Mouse (Mus musculus) hindbrain, embryonic 15.5 days (tissue): Measurements from ENCODE around the gene 1700008O03Rik. TPM values are rescaled to one million over a fixed set of nuclear protein-coding genes. Genes with fewer than 3 reads are reported as not detected.

Experiments
- ATAC-seq: fragments of 200-750 bp; cut with Nextera tagmentation; 2 replicates; pipeline ENCODE4 v1.8.0; 2017; ENCODE audit warnings: low read depth, moderate number of reproducible peaks, moderate TSS enrichment; ENCODE audit not compliant: low FRiP score
- H3K27ac ChIP-seq: fragments of 300-500 bp; sonication (generic); replicated peaks from 2 replicates; pipeline ENCODE4 v1.5.1; 2015; ENCODE audit warnings: mild to moderate bottlenecking, inconsistent platforms
- H3K27me3 ChIP-seq: fragments of 300-500 bp; sonication (generic); 2 replicates; pipeline ENCODE4 v1.6.1; 2015; ENCODE audit warnings: control low read depth, inconsistent platforms
- H3K36me3 ChIP-seq: fragments of 300-500 bp; sonication (generic); 2 replicates; pipeline ENCODE4 v1.6.1; 2015; ENCODE audit warnings: control low read depth, inconsistent platforms
- H3K4me1 ChIP-seq: fragments of 300-500 bp; sonication (generic); replicated peaks from 2 replicates; pipeline ENCODE4 v1.6.1; 2015; ENCODE audit warnings: control low read depth, inconsistent platforms
- H3K4me2 ChIP-seq: fragments of 300-500 bp; sonication (generic); 2 replicates; pipeline ENCODE4 v1.6.1; 2015; ENCODE audit warnings: moderate library complexity, mild to moderate bottlenecking, inconsistent platforms
- H3K4me3 ChIP-seq: fragments of 300-500 bp; sonication (generic); 2 replicates; pipeline ENCODE4 v1.5.1; 2015; ENCODE audit warnings: mild to moderate bottlenecking, inconsistent platforms
- H3K9ac ChIP-seq: fragments of 300-500 bp; sonication (generic); 2 replicates; pipeline ENCODE4 v1.6.1; 2015; ENCODE audit warnings: inconsistent platforms
- H3K9me3 ChIP-seq: fragments of 300-500 bp; sonication (generic); 2 replicates; pipeline ENCODE4 v1.6.1; 2016; ENCODE audit warnings: control low read depth, inconsistent platforms
- WGBS: fragments of 180-500 bp; shearing (Covaris S2); methylation state at CpG from one replicate; pipeline ENCODE4 v1.1.7; 2015; 5-methylcytosine and 5-hydroxymethylcytosine counted together
- polyA plus RNA-seq: library from polyadenylated mRNA; unstranded; fragments of >200 nt; fragmentation: Nextera tagmentation; extraction: Ambion mirVana; gene quantifications from 2 replicates; pipeline ENCODE4 v1.2.1, GENCODE M21; 2015

1700008O03Rik gene
- polyA plus RNA-seq, 1 experiment from 2014 or later: 2.8 TPM

DNA sequence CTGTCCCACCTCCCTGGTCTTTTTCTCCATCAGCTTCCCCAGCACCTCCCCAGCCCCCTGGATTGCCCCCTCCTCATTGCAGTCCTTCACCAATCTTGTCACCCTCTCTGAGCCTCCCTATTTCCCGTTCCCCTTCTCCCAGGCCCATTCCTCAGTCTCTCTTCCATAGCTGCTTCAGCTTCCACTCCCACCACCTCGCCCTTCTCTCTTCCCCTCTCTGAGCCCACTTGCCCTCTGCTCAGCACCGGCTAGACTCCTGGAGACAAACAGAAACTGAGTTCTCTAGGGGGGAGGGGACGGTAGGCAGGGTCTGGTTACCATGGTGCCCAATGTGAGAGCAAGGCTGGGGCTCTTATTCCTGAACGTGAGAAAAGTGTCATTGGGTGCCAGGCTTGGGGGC is 10.9 kb downstream of the 1700008O03Rik start:
- peak overlapping the region; percentile 53 for H3K9ac ChIP-seq
- peak overlapping the region; percentile 82 for H3K4me2 ChIP-seq
- ATAC-seq: peak; percentile 25; the same call in 1 of the 2 replicates
- H3K27me3 ChIP-seq: no peaks in the 10 kb centered on the region
- H3K9me3 ChIP-seq: no peaks in the 10 kb centered on the region
- peak overlapping the region; percentile 79 for H3K27ac ChIP-seq
- peak overlapping the region; percentile 52 for H3K4me3 ChIP-seq
- 1% methylated on average over 5 of the region's 5 CpGs for WGBS
- no peaks in the 10 kb centered on the region for H3K36me3 ChIP-seq
- H3K4me1 ChIP-seq: peaks cover 14% of the 10 kb centered on the region

DNA sequence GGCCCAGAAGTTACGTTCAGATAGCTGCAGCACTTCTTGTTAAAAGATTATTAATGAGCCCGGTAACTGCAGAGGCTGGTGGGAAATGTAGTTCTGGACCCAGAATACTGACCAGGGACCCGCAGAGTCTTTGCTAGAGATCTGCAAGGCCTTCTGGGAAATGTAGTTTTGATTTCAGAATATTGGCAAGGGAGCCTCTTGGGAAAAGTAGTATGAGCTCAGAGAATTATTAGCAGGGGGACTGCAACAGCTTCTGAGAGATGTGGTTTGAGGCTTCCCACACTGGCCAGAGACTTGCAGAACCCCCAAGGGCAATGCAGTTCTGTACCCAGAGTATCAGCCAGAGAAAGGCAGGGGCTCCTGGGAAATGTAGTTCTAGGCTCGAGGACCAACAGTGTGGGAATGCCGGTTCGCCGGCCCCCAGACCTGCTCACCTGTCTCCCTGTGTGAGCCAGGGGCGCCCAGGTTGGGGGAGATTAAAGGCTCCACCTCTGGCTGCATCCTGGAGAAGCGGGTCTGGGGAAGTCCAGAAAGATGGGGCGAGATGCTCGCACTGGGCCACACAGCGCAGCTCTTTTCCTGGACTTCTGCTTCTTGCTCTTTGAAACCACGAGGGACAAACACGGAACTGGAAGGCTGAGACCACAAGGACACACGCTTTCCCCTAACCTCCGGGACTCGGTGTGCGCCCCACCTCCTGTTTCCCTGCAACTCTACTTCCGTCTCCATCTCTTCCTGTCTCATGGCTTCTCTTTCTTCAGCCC is 11.5 kb downstream of the 1700008O03Rik start:
- Histone ChIP-seq H3K36me3 (no peaks in the 10 kb centered on the region), H3K4me2 (peak overlapping the region; percentile 82), H3K9me3 (no peaks in the 10 kb centered on the region), H3K9ac (peak overlapping the region; percentile 53), H3K4me1 (peaks cover 14% of the 10 kb centered on the region), H3K4me3 (peak overlapping the region; percentile 52), H3K27me3 (no peaks in the 10 kb centered on the region), H3K27ac (peak overlapping the region; percentile 79)
- WGBS: under 1% methylated on average over 19 of the region's 19 CpGs
- peak; percentile 91 for ATAC-seq

DNA sequence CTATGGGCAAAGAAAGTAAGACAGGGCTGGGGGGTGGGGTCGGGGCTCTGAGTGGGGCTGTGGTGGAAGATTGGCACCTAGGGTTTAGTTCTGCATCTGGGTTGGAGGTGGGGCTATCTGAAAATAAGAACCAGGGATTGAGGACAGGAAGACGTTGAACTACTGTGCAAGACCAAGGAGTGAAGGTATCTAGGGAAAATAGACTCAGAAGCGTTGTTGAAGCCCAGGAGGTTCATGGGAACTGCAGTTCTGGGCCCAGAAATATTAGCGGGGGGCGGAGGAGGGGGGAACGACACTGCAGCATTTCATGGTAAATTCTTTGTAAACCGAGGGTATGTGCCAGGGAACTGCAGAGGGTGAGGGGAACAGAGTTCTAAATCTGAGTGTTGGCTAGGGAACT is 12.2 kb downstream of the 1700008O03Rik start:
- ATAC-seq: no peak; the same call in 1 of the 2 replicates
- no peaks in the 10 kb centered on the region for H3K9me3 ChIP-seq
- peak overlapping the region; percentile 52 for H3K4me3 ChIP-seq
- H3K36me3 ChIP-seq: no peaks in the 10 kb centered on the region
- peaks cover 14% of the 10 kb centered on the region for H3K4me1 ChIP-seq
- peak overlapping the region; percentile 82 for H3K4me2 ChIP-seq
- peak overlapping the region; percentile 33 for H3K9ac ChIP-seq
- no peaks in the 10 kb centered on the region for H3K27me3 ChIP-seq
- H3K27ac ChIP-seq: peak overlapping the region; percentile 45; the same call in 1 of the 2 replicates
- WGBS: 17% methylated on average over 7 of the region's 7 CpGs

DNA sequence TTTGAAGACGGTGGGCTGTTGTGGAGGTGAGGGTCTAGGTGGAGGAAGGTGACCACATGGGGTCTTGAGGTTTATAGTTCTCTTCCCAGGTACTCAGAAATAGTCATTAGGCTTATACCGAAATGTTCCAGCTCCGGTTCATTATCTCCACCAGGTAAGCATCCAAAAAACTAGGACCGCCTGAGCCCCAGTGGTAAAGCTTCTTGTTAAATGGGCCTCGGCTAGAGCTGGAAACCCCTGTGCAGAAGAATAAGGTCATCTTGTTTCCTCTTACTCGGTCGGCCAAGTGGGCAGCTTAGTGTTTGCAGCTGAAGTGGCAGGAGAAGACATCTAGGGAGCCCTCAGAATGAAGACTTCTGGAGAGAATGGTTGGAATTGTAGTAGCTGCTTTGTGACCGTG is 12.9 kb downstream of the 1700008O03Rik start:
- ATAC-seq: no peak

DNA sequence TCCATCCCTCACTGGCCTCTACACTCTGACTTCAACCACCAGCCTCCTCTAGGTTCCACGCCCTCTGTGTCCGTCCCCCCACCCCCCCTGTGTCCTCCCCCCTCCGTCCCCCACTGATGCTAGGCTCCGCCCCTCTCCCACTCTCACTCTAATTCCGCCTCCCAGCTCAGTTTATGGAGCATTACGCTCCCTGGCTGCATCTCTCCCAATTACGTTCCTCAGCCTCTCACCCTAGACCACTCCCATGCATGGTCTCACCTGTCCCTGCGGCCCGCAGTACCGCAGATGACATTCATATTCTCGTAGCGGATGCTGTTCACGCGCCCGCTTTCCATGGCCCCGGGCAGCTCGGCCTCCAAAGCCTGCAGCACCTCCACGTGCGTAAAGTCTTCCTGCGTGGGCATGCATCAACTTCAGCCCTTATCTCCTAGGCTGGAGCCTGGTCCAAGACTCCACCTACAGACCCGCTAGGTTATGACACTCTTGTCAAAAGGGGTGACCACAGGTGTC is 24.8 kb downstream of the 1700008O03Rik start:
- ATAC-seq: peak; percentile 60
- H3K4me2 ChIP-seq: peak overlapping the region; percentile 98
- peak overlapping the region; percentile 69 for H3K9ac ChIP-seq
- peak overlapping the region; percentile 92 for H3K27ac ChIP-seq
- peak overlapping the region; percentile 56 for H3K4me3 ChIP-seq
- H3K9me3 ChIP-seq: no peaks in the 10 kb centered on the region
- H3K36me3 ChIP-seq: no peaks in the 10 kb centered on the region
- 5% methylated on average over 21 of the region's 21 CpGs for WGBS
- peaks cover 35% of the 10 kb centered on the region for H3K4me1 ChIP-seq
- peaks cover 5% of the 10 kb centered on the region; the same call in 1 of the 2 replicates for H3K27me3 ChIP-seq

More for the DNA sequence above, 12.9 kb downstream of the 1700008O03Rik start:
- Histone ChIP-seq H3K27ac (no peak overlapping the region), H3K9me3 (no peaks in the 10 kb centered on the region), H3K4me2 (no peak overlapping the region), H3K4me3 (no peak overlapping the region), H3K4me1 (peaks cover 14% of the 10 kb centered on the region), H3K9ac (no peak overlapping the region), H3K36me3 (no peaks in the 10 kb centered on the region), H3K27me3 (no peaks in the 10 kb centered on the region)
- 93% methylated on average over 8 of the region's 8 CpGs for WGBS

DNA sequence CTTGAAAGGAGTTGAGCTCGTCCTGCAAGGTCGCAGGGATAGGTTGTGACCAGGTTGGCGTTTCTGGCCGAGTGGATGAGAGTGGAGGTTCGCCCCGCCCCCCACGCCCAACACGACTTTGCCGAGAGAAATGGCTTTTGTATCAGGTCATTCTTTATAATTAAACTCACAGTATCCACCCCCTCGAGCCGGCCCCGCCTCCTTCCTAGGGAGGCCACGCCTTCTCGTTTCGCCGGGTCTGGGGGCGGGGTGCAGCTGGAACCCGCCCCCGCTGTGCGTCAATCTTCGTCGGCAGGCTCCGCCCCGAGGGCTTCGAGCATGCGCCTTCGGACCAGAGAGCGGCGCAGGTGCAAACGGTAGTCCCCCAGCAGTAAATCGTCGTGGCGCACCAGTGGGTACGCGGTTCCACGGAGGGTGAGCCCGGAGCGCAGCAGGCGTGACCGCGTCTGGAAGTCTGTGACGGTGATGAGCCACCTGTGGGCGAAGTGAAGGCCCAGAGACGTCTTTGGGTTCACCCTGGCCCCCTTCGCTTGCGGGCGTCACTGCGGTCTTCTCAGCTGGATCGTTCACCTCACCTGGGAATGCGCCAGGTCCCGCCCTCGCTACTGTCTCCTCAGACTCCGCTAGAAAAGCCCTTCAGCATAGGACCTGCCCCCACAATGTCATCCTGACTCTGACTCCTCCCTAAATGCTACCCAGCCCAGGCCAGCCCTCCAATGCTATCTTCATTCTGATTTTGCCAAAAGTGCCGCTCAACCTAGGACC is 25.5 kb downstream of the 1700008O03Rik start:
- Histone ChIP-seq H3K4me3 (peak overlapping the region; percentile 56), H3K9ac (peak overlapping the region; percentile 69), H3K4me1 (peaks cover 35% of the 10 kb centered on the region), H3K4me2 (peak overlapping the region; percentile 98), H3K9me3 (no peaks in the 10 kb centered on the region), H3K27ac (peak overlapping the region; percentile 92), H3K36me3 (0 out of 2 replicates have a peak, but pooled peaks cover 2% of the 10 kb centered on the region), H3K27me3 (peaks cover 5% of the 10 kb centered on the region; the same call in 1 of the 2 replicates)
- ATAC-seq: peak; percentile 87
- under 1% methylated on average over 54 of the region's 54 CpGs for WGBS

DNA sequence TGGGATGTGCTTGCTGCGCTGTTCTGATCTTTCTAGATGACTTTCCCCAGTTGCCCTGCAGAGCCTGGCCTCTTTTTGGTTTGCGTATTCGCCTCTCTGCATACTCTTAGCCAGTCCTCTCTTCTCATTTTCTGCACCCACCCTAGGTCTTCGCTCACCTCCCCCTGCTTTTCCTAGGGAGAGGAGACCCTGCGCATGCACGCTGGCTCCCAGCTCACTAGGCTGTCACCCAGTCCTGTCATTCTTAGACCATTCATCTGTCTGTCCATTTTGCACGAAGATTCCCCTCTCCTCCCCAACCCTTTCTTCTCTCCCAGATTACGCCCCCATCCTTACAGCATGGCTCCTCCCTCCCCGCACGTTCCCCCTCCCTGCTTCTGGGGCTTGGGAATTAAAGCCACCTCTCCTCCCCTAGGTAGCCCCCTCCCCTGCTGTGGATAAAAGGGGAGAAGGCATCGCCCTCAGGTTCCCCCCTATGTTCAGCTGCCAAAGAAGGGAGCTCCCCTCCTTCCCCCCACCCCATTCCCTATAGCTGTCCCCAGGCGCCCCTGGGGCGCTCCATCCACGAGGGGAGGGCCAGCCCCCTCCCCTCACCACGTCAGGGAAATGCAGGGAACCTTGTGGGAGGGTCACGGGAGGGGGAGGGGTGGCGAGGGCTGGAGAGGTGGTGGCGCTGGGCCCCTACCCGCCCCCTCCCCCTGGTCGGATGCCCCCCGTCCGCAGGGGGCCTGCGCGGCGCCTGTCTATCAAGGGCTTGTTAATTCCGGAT is 26.6 kb downstream of the 1700008O03Rik start:
- Histone ChIP-seq H3K27ac (peak overlapping the region; percentile 92), H3K9me3 (no peaks in the 10 kb centered on the region), H3K4me3 (peak overlapping the region; percentile 56), H3K9ac (peak overlapping the region; percentile 49), H3K4me2 (peak overlapping the region; percentile 98), H3K36me3 (0 out of 2 replicates have a peak, but pooled peaks cover 7% of the 10 kb centered on the region), H3K27me3 (peaks cover 6% of the 10 kb centered on the region; the same call in 1 of the 2 replicates), H3K4me1 (peaks cover 35% of the 10 kb centered on the region)
- 4% methylated on average over 22 of the region's 26 CpGs for WGBS
- ATAC-seq: peak; percentile 10; the same call in 1 of the 2 replicates

DNA sequence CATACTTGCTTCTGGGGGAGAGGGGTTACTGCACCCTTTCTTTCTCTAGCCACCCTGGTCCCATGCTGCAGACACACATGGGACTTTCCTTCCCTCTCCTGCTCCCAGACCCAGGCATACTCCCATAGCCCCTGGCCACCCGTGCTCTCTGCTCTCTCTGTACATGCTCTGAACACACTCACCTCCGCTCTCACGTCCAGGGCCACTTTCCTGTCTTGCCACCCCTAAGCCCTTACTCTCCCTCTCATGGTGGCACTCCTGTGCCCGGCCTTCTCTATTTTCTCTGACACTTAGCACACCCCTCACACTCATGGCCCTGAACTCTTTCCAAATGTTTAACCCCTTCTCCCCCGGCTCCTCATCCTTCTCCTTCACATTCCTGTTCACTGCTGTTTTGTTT is 27.6 kb downstream of the 1700008O03Rik start:
- 20% methylated on average over 5 of the region's 5 CpGs for WGBS
- 0 out of 2 replicates have a peak, but pooled peaks cover 12% of the 10 kb centered on the region for H3K36me3 ChIP-seq
- peaks cover 44% of the 10 kb centered on the region for H3K4me1 ChIP-seq
- no peak overlapping the region for H3K9ac ChIP-seq
- H3K27me3 ChIP-seq: peaks cover 13% of the 10 kb centered on the region; the same call in 1 of the 2 replicates
- no peak for ATAC-seq
- no peaks in the 10 kb centered on the region for H3K9me3 ChIP-seq
- H3K27ac ChIP-seq: peak overlapping the region; percentile 39; the same call in 1 of the 2 replicates
- H3K4me3 ChIP-seq: no peak overlapping the region
- H3K4me2 ChIP-seq: no peak overlapping the region

DNA sequence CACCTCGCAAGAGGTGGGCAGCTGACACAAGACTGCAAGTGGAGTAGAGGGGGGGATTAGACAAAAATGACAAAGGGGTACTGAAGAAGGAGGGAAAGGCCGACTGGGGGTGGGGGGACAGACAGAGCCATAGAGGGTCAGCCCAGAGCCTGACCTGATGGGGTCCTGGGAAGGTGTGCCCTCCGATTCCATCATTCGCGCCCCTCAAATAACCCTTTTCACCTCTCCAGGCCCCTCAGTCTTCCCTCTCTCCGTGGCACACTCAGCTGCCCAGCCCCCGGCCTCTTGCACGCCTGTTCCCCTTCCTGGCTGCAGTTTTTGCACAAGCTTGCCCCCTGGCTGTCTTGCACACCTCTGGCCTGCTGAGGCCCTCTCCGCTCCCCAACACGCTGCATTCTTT is 28.1 kb downstream of the 1700008O03Rik start:
- H3K27ac ChIP-seq: no peak overlapping the region
- H3K27me3 ChIP-seq: peaks cover 17% of the 10 kb centered on the region; the same call in 1 of the 2 replicates
- peaks cover 49% of the 10 kb centered on the region for H3K4me1 ChIP-seq
- ATAC-seq: no peak
- H3K9me3 ChIP-seq: no peaks in the 10 kb centered on the region
- H3K36me3 ChIP-seq: 0 out of 2 replicates have a peak, but pooled peaks cover 12% of the 10 kb centered on the region
- H3K4me3 ChIP-seq: no peak overlapping the region
- no peak overlapping the region for H3K4me2 ChIP-seq
- 20% methylated on average over 10 of the region's 10 CpGs for WGBS
- H3K9ac ChIP-seq: no peak overlapping the region

DNA sequence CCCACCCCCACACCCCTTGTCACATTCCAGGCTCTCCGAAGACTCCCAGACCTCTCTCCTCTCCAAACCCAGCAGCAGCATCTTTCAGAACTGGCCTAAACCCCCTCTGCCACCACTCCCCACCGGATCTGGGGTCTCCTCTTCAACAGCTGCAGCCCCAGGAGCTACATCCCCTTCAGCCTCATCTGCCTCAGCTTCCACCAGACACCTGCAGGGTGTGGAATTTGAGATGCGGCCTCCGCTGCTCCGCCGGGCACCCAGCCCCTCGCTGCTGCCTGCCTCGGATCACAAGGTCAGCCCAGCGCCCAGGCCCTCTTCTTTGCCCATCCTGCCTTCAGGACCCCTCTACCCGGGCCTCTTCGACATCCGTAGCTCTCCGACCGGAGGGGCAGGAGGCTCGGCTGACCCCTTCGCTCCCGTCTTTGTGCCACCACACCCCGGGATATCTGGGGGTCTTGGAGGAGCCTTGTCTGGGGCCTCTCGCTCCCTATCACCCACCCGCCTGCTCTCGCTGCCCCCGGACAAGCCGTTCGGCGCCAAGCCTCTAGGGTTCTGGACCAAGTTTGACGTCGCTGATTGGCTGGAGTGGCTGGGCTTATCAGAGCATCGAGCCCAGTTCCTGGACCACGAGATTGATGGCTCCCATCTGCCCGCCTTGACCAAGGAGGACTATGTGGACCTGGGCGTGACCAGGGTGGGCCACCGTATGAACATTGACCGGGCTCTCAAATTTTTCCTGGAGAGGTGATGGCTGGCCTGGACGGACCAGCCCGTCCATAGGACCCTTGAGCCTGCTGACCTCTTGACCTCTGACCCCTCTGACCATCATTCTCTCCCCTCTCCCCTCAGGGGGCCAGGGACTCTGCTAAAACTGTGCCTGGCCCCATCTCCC is 28.8 kb downstream of the 1700008O03Rik start:
- no peak for ATAC-seq
- 6% methylated on average over 35 of the region's 35 CpGs for WGBS
- Histone ChIP-seq H3K36me3 (peaks cover 14% of the 10 kb centered on the region; the same call in 1 of the 2 replicates), H3K27me3 (peaks cover 23% of the 10 kb centered on the region), H3K9ac (no peak overlapping the region), H3K9me3 (no peaks in the 10 kb centered on the region), H3K4me2 (no peak overlapping the region), H3K27ac (no peak overlapping the region), H3K4me1 (peaks cover 56% of the 10 kb centered on the region), H3K4me3 (no peak overlapping the region)
